Mouse (Mus musculus): ENCODE measurements around the gene Ccdc85c. TPM values are rescaled to one million over a fixed set of nuclear protein-coding genes. Genes with fewer than 3 reads are reported as not detected.
A peak's percentile ranks its signal among the peaks of the same experiment; 100 is the strongest.

Ccdc85c gene
- polyA plus RNA-seq, 1 experiment from 2014 or later = 5.4 TPM

GRCm38 (mm10) chr12:108179321-108180266 lies 95.6 kb downstream of the Ccdc85c start, which contains the start of gene Ccnk:
Gene Ccnk (plus strand): TSS chr12:108179579.
- H3K36me3 ChIP-seq = peaks cover 28% of the 10 kb centered on the region
- no peaks in the 10 kb centered on the region for H3K27me3 ChIP-seq (ENCODE audit: low read depth, poor library complexity, severe bottlenecking)
- peak; percentile 96 for DNase-seq (ENCODE audit: low spot score)
- peak within 1 kb of the TSS; percentile 94 for H3K27ac ChIP-seq
- under 1% methylated on average over 82 of the region's 82 CpGs for WGBS
- peaks cover 32% of the 10 kb centered on the region for H3K4me1 ChIP-seq
- peak within 1 kb of the TSS; percentile 97 for H3K4me3 ChIP-seq
- H3K9me3 ChIP-seq (replicated peaks) = no peaks in the 10 kb centered on the region

- no peak for DNase-seq (ENCODE audit: low spot score)
- H3K4me3 ChIP-seq = peak within 1 kb of the TSS; percentile 97
- WGBS = 1% methylated on average over 9 of the region's 9 CpGs
- H3K27me3 ChIP-seq (ENCODE audit: low read depth, poor library complexity, severe bottlenecking) = no peaks in the 10 kb centered on the region
- H3K9me3 ChIP-seq (replicated peaks) = no peaks in the 10 kb centered on the region
- peaks cover 23% of the 10 kb centered on the region for H3K36me3 ChIP-seq
- H3K27ac ChIP-seq = peak within 1 kb of the TSS; percentile 94
- H3K4me1 ChIP-seq = peaks cover 32% of the 10 kb centered on the region
These were observed 96.1 kb downstream of the Ccdc85c start, which contains the start of gene Setd3 for GRCm38 (mm10) chr12:108179246-108179320. Gene Setd3 (minus strand): TSS chr12:108179314.

GRCm38 (mm10) chr12:108178331-108179245 lies 96.6 kb downstream of the Ccdc85c start:
- H3K27me3 ChIP-seq (ENCODE audit: low read depth, poor library complexity, severe bottlenecking) = no peaks in the 10 kb centered on the region
- WGBS = under 1% methylated on average over 103 of the region's 103 CpGs
- peak overlapping the region; percentile 94 for H3K27ac ChIP-seq
- H3K9me3 ChIP-seq (replicated peaks) = no peaks in the 10 kb centered on the region
- H3K4me3 ChIP-seq = peak overlapping the region; percentile 97
- peaks cover 32% of the 10 kb centered on the region for H3K4me1 ChIP-seq
- peak; percentile 64 for DNase-seq (ENCODE audit: low spot score)
- peaks cover 18% of the 10 kb centered on the region for H3K36me3 ChIP-seq

GRCm38 (mm10) chr12:108176366-108176765 lies 98.9 kb downstream of the Ccdc85c start:
- Histone ChIP-seq H3K27ac (no peak overlapping the region), H3K4me1 (peaks cover 32% of the 10 kb centered on the region), H3K4me3 (no peak overlapping the region), H3K27me3 (ENCODE audit: low read depth, poor library complexity, severe bottlenecking) (no peaks in the 10 kb centered on the region), H3K36me3 (no peaks in the 10 kb centered on the region), H3K9me3 (replicated peaks) (no peaks in the 10 kb centered on the region)
- no peak for DNase-seq (ENCODE audit: low spot score)
- 84% methylated on average over 3 of the region's 3 CpGs for WGBS

- Histone ChIP-seq H3K4me1 (peaks cover 24% of the 10 kb centered on the region), H3K27me3 (ENCODE audit: low read depth, poor library complexity, severe bottlenecking) (no peaks in the 10 kb centered on the region), H3K27ac (no peak overlapping the region), H3K4me3 (no peak overlapping the region), H3K9me3 (replicated peaks) (no peaks in the 10 kb centered on the region), H3K36me3 (no peaks in the 10 kb centered on the region)
- no peak for DNase-seq (ENCODE audit: low spot score)
- WGBS = 75% methylated on average over 8 of the region's 8 CpGs
These were observed 100.4 kb downstream of the Ccdc85c start for GRCm38 (mm10) chr12:108174606-108175505.

GRCm38 (mm10) chr12:108172639-108173038 lies 102.6 kb downstream of the Ccdc85c start:
- no peaks in the 10 kb centered on the region for H3K36me3 ChIP-seq
- no peak overlapping the region for H3K27ac ChIP-seq
- peaks cover 20% of the 10 kb centered on the region for H3K4me1 ChIP-seq
- WGBS = 72% methylated on average over 4 of the region's 4 CpGs
- H3K27me3 ChIP-seq (ENCODE audit: low read depth, poor library complexity, severe bottlenecking) = no peaks in the 10 kb centered on the region
- H3K9me3 ChIP-seq (replicated peaks) = no peaks in the 10 kb centered on the region
- no peak overlapping the region for H3K4me3 ChIP-seq
- DNase-seq (ENCODE audit: low spot score) = no peak

- Histone ChIP-seq H3K4me3 (no peak overlapping the region), H3K9me3 (replicated peaks) (no peaks in the 10 kb centered on the region), H3K36me3 (no peaks in the 10 kb centered on the region), H3K27ac (no peak overlapping the region), H3K4me1 (peaks cover 7% of the 10 kb centered on the region), H3K27me3 (ENCODE audit: low read depth, poor library complexity, severe bottlenecking) (no peaks in the 10 kb centered on the region)
- DNase-seq (ENCODE audit: low spot score) = no peak
These were observed 103.9 kb downstream of the Ccdc85c start for GRCm38 (mm10) chr12:108171336-108171735.

- peaks cover 4% of the 10 kb centered on the region for H3K4me1 ChIP-seq
- H3K27ac ChIP-seq = no peak overlapping the region
- DNase-seq (ENCODE audit: low spot score) = no peak
- WGBS = 81% methylated on average over 3 of the region's 3 CpGs
- no peaks in the 10 kb centered on the region for H3K9me3 ChIP-seq (replicated peaks)
- H3K4me3 ChIP-seq = no peak overlapping the region
- no peaks in the 10 kb centered on the region for H3K36me3 ChIP-seq
- H3K27me3 ChIP-seq (ENCODE audit: low read depth, poor library complexity, severe bottlenecking) = no peaks in the 10 kb centered on the region
These were observed 104.8 kb downstream of the Ccdc85c start for GRCm38 (mm10) chr12:108170467-108170866.

- 79% methylated on average over 3 of the region's 3 CpGs for WGBS
- no peak for DNase-seq (ENCODE audit: low spot score)
- no peak overlapping the region for H3K4me3 ChIP-seq
These were observed 106.3 kb downstream of the Ccdc85c start for GRCm38 (mm10) chr12:108168909-108169308.

GRCm38 (mm10) chr12:108163706-108164105 lies 111.5 kb downstream of the Ccdc85c start:
- WGBS = 91% methylated on average over 3 of the region's 3 CpGs
- DNase-seq (ENCODE audit: low spot score) = no peak
- peaks cover 58% of the 10 kb centered on the region for H3K36me3 ChIP-seq
- H3K27ac ChIP-seq = no peak overlapping the region
- no peaks in the 10 kb centered on the region for H3K4me1 ChIP-seq
- H3K4me3 ChIP-seq = no peak overlapping the region
- H3K9me3 ChIP-seq (replicated peaks) = no peaks in the 10 kb centered on the region
- no peaks in the 10 kb centered on the region for H3K27me3 ChIP-seq (ENCODE audit: low read depth, poor library complexity, severe bottlenecking)

More at GRCm38 (mm10) chr12:108168909-108169308, 106.3 kb downstream of the Ccdc85c start:
- H3K9me3 ChIP-seq (replicated peaks) = no peaks in the 10 kb centered on the region
- H3K27ac ChIP-seq = no peak overlapping the region
- no peaks in the 10 kb centered on the region for H3K27me3 ChIP-seq (ENCODE audit: low read depth, poor library complexity, severe bottlenecking)
- H3K36me3 ChIP-seq = peaks cover 6% of the 10 kb centered on the region
- peaks cover 4% of the 10 kb centered on the region for H3K4me1 ChIP-seq

GRCm38 (mm10) chr12:108162036-108162435 lies 113.2 kb downstream of the Ccdc85c start:
- no peak for DNase-seq (ENCODE audit: low spot score)
- WGBS = 95% methylated on average over 1 of the region's 1 CpGs
- Histone ChIP-seq H3K27ac (no peak overlapping the region), H3K36me3 (peaks cover 72% of the 10 kb centered on the region), H3K4me1 (no peaks in the 10 kb centered on the region), H3K27me3 (ENCODE audit: low read depth, poor library complexity, severe bottlenecking) (no peaks in the 10 kb centered on the region), H3K9me3 (replicated peaks) (no peaks in the 10 kb centered on the region), H3K4me3 (no peak overlapping the region)

GRCm38 (mm10) chr12:108159863-108160262 lies 115.4 kb downstream of the Ccdc85c start:
- Histone ChIP-seq H3K4me3 (no peak overlapping the region), H3K27ac (no peak overlapping the region), H3K4me1 (no peaks in the 10 kb centered on the region), H3K36me3 (peaks cover 89% of the 10 kb centered on the region), H3K9me3 (replicated peaks) (no peaks in the 10 kb centered on the region), H3K27me3 (ENCODE audit: low read depth, poor library complexity, severe bottlenecking) (no peaks in the 10 kb centered on the region)
- no peak for DNase-seq (ENCODE audit: low spot score)
